Mouse (Mus musculus) stomach, embryonic 16.5 days (tissue): ENCODE results near the gene Ptprn. TPM values are rescaled to one million over a fixed set of nuclear protein-coding genes. Genes with fewer than 3 reads are reported as not detected.

ENCODE experiments used
- ATAC-seq: fragments of 200-750 bp; cut with Nextera tagmentation; 2 replicates; pipeline ENCODE4 v1.8.0; 2017; ENCODE audit warnings: moderate number of reproducible peaks, moderate TSS enrichment; ENCODE audit not compliant: insufficient read depth, low FRiP score
- H3K27ac ChIP-seq: fragments of 300-500 bp; sonication (generic); 2 replicates; pipeline ENCODE4 v1.5.1; 2014; ENCODE audit warnings: low read length
- H3K27me3 ChIP-seq: fragments of 300-500 bp; sonication (generic); 2 replicates; pipeline ENCODE4 v1.6.1; 2014; ENCODE audit warnings: low read length, control low read depth, mixed read lengths; ENCODE audit not compliant: control insufficient read depth, insufficient read depth
- H3K36me3 ChIP-seq: fragments of 300-500 bp; sonication (generic); 2 replicates; pipeline ENCODE4 v1.6.1; 2014; ENCODE audit warnings: low read length; ENCODE audit not compliant: control insufficient read depth, insufficient read depth
- H3K4me1 ChIP-seq: fragments of 300-500 bp; sonication (generic); 2 replicates; pipeline ENCODE4 v1.6.1; 2014; ENCODE audit warnings: low read length, control low read depth, mixed read lengths; ENCODE audit not compliant: control insufficient read depth, insufficient read depth
- H3K4me2 ChIP-seq: fragments of 300-500 bp; sonication (generic); 2 replicates; pipeline ENCODE4 v1.6.1; 2014; ENCODE audit warnings: low read depth, low read length, mixed read lengths
- H3K4me3 ChIP-seq: fragments of 300-500 bp; sonication (generic); replicated peaks from 2 replicates; pipeline ENCODE4 v1.5.1; 2014; ENCODE audit warnings: mild to moderate bottlenecking, low read length
- H3K9ac ChIP-seq: fragments of 300-500 bp; sonication (generic); 2 replicates; pipeline ENCODE4 v1.6.1; 2014; ENCODE audit warnings: low read length
- H3K9me3 ChIP-seq: fragments of 300-500 bp; sonication (generic); replicated peaks from 2 replicates; pipeline ENCODE4 v1.6.1; 2016; ENCODE audit warnings: low read length, control low read depth; ENCODE audit not compliant: control insufficient read depth
- WGBS: fragments of 180-500 bp; shearing (Covaris S2); extraction: QIAGEN DNeasy Blood & Tissue Kit; methylation state at CpG from one replicate; pipeline ENCODE4 v1.1.7; 2014; 5-methylcytosine and 5-hydroxymethylcytosine counted together
- microRNA-seq: library from miRNA; unstranded; fragments of <30 nt; microRNA quantifications from one replicate; pipeline ENCODE4, GENCODE M21; 2016
- polyA plus RNA-seq: library from polyadenylated mRNA; unstranded; fragments of >200 nt; fragmentation: Nextera tagmentation; extraction: Ambion mirVana; gene quantifications from 2 replicates; pipeline ENCODE4 v1.2.1, GENCODE M21; 2015

The Ptprn gene
- polyA plus RNA-seq, 1 experiment from 2014 or later, result 2.0 TPM

DNA sequence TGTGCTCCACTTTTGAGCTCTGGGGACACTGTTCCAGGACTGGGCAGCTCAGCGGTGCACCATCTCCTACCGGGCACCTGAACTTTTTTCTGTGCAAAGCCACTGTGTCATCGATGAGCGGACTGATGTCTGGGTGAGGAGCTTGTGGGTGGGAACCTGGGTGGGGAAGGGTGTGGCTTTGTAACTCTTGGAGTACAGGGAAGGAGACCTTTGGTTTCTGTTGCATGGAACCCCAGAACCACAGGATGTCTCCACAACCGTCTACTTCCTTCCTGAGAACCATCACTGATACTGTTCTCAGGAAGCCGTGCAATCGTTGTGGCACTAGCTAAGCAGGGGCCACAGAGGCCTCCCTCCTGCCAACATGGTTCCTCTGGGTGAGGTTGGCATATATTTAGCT lies 51.2 kb downstream of the Ptprn start:
- Histone ChIP-seq H3K27me3 (no peaks in the 10 kb centered on the region), H3K4me3 (no peak overlapping the region), H3K9ac (no peak overlapping the region), H3K9me3 (no peaks in the 10 kb centered on the region), H3K27ac (peak overlapping the region; percentile 88; the same call in 1 of the 2 replicates), H3K4me1 (peaks cover 37% of the 10 kb centered on the region), H3K36me3 (peaks cover 9% of the 10 kb centered on the region), H3K4me2 (no peak overlapping the region)
- 78% methylated on average over 7 of the region's 7 CpGs for WGBS
- no peak for ATAC-seq

DNA sequence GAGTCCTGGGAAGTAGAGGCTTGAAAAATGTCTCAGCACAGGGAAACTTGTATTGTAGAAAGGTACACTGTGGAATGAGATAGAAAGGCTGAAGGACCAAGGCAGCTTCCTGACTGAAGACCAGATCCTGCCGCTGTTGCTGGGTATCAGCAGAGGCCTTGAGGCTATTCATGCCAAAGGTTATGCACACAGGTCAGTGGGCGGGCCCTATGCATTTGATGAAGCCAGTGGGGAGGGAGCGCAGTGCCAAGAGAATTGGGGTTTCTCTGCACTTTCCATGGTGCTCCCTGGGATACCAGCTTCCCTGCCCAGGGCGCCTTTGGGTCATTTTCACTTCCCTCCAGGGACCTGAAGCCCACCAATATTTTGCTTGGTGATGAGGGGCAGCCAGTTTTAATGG lies 51.8 kb downstream of the Ptprn start:
- Histone ChIP-seq H3K27ac (no peak overlapping the region), H3K4me3 (no peak overlapping the region), H3K4me1 (peaks cover 37% of the 10 kb centered on the region), H3K9me3 (no peaks in the 10 kb centered on the region), H3K9ac (no peak overlapping the region), H3K4me2 (no peak overlapping the region), H3K27me3 (no peaks in the 10 kb centered on the region), H3K36me3 (peaks cover 9% of the 10 kb centered on the region)
- 72% methylated on average over 4 of the region's 4 CpGs for WGBS
- ATAC-seq, result no peak

DNA sequence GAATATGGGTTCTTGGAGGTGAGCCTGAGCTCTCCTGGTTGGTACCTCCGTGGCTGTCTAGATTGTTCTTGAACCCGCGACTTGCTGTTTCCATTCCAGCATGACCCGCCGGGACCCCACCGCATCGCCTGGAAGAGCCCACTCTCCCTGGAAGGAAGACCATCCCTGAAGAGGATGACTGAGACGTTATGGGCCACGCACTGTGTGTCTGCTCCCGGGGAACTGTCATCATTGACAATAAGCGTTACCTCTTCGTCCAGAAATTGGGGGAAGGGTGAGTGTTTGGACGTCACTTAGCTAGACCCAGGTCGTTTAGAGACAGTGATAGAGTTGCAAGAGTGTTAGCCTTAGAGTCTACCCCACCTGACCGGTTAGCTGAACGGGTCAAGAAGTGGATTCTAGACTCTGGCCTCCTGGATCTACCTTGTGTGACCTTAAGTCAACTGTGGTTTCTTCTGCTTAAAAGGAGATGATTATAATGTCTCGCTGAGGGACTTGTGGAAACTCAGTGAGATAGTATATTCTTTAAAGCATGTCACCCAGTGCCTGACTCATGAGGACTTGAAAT lies 53.1 kb downstream of the Ptprn start:
- no peaks in the 10 kb centered on the region for H3K27me3 ChIP-seq
- H3K9ac ChIP-seq, result peak overlapping the region; percentile 95
- H3K4me2 ChIP-seq, result peak overlapping the region; percentile 88
- ATAC-seq, result no peak
- 9% methylated on average over 17 of the region's 17 CpGs for WGBS
- peak overlapping the region; percentile 96 for H3K4me3 ChIP-seq
- H3K27ac ChIP-seq, result peak overlapping the region; percentile 43; the same call in 1 of the 2 replicates
- H3K9me3 ChIP-seq, result no peaks in the 10 kb centered on the region
- peaks cover 32% of the 10 kb centered on the region for H3K4me1 ChIP-seq
- peaks cover 9% of the 10 kb centered on the region for H3K36me3 ChIP-seq

DNA sequence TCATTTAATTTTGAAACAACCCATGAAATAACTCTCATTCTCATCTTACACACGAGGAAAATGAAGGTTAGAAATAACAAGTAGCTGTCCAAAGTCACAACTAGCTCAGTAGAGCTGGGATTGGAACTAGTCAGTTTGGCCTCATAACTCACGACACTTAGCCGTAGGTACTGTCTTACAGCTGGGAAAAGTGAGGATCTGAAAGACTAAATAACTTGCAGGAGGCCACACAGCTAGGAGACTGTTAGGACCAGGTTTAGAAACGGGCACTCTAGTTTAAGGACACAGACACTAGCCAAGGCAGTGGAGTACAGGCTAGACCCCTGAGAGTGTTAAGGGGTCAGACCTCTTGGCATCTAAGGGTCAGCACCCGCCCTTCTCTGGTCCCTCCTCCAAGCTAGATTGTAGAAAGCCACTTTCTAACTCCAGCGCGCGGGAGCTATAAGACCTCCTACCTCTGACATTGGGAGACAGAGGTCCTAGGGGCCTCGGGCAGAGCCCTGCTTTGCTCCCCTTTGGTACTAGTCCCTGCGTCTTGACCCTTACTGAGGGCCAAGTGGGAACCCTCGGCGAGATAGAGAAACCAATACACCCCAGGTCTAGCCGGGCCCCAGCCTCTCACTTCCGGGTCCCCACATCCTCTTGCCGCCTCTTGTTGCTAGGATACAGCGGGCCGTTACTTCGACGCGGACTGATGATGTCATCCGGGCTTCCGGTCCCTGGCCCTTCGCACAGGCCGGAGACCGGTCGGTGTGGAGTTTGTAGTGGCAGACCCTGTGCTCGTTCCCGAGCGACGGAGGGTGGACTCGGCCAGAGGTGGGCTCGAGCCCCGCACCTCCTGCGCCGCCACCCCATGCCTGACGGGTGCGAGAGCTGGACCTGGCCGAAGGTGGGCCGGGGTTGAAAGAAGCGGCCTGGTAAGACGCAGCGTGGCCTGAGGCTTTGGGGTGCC lies 53.9 kb downstream of the Ptprn start, which contains the start of the genes Glb1l and Stk16:
Gene Glb1l (minus strand): TSS at position 678 of the 952 bp plus-strand sequence.
Gene Stk16 (plus strand): TSS at position 703 of the 952 bp plus-strand sequence.
- no peaks in the 10 kb centered on the region for H3K9me3 ChIP-seq
- H3K4me3 ChIP-seq, result peak within 1 kb of the TSS; percentile 96
- H3K4me1 ChIP-seq, result peaks cover 32% of the 10 kb centered on the region
- peaks cover 9% of the 10 kb centered on the region for H3K36me3 ChIP-seq
- H3K9ac ChIP-seq, result peak within 1 kb of the TSS; percentile 95
- H3K27ac ChIP-seq, result peak within 1 kb of the TSS; percentile 43; the same call in 1 of the 2 replicates
- ATAC-seq, result peak; percentile 88
- peak within 1 kb of the TSS; percentile 88 for H3K4me2 ChIP-seq
- 4% methylated on average over 42 of the region's 42 CpGs for WGBS
- H3K27me3 ChIP-seq, result no peaks in the 10 kb centered on the region

DNA sequence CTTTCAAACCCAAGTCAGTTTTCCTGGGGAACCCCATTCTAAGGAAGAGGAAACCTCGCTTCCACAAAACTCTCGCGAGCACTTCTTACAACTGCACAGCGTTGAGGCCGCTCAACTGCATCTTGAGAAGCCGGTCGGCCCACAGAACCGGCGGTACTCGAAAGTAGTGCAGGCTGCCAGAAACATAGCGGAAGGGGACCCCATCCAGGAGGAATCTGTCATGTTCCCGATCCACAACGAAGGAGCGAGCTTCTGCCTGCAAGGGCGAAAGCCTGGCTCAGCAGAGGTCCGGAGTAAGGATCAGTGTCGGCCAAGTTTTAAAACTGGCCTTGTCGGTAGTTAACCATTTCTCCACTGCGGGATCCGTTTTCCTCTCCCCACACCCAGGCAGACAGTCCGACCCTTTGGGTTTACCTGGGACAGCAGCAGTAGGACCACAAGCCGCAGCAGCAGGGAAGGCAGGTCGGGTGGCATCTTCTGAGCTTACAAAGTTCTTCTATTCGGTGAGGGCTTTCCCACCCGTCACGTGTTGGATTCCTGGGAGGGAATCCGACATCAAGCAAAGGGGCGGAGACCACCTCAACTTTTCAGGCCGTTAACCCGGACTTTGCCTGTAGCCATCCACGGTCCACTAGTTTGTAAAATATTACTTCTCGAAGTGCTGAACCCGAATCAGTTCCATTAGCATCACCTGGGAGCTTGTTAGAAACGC lies 55.2 kb downstream of the Ptprn start:
- Histone ChIP-seq H3K4me1 (peaks cover 32% of the 10 kb centered on the region), H3K4me3 (peak overlapping the region; percentile 96), H3K27ac (peak overlapping the region; percentile 34), H3K36me3 (peaks cover 5% of the 10 kb centered on the region; the same call in 1 of the 2 replicates), H3K27me3 (no peaks in the 10 kb centered on the region), H3K9ac (peak overlapping the region; percentile 75), H3K9me3 (no peaks in the 10 kb centered on the region), H3K4me2 (peak overlapping the region; percentile 88)
- peak; percentile 10; the same call in 1 of the 2 replicates for ATAC-seq
- WGBS, result 10% methylated on average over 34 of the region's 34 CpGs

DNA sequence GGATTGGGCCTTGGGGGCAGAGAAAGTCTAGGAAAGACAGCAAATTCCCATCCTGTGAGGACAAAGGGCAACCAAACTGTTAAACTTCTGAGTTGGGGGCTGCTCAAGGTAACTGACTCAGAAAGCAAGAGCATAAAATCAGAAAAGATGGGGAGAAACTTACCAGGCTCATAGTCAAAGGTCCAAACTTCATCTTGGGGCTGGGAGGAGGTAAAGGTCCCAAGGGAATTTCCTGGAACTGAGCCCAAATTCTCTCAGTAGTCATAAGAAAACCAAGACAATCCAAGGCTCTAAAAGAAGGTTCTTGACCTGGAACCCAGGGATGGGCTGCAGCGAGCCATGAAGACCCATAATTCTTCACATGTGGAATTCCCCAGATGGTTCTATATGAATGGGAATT lies 63.1 kb downstream of the Ptprn start:
- H3K9me3 ChIP-seq, result no peaks in the 10 kb centered on the region

More for the DNA sequence above, 63.1 kb downstream of the Ptprn start:
- ATAC-seq, result no peak
- no peaks in the 10 kb centered on the region for H3K4me1 ChIP-seq
- no peak overlapping the region for H3K9ac ChIP-seq
- peaks cover 6% of the 10 kb centered on the region for H3K36me3 ChIP-seq
- no peak overlapping the region for H3K4me3 ChIP-seq
- no peak overlapping the region for H3K27ac ChIP-seq
- WGBS, result 84% methylated on average over 1 of the region's 1 CpGs
- no peaks in the 10 kb centered on the region for H3K27me3 ChIP-seq
- no peak overlapping the region for H3K4me2 ChIP-seq

Small RNAs within 50 kb of the gene (microRNA-seq; reads per million reads assigned to microRNA genes)
- not detected for gene Gm27943

Other genes starting within 250 kb of the Ptprn start
- 7.6 TPM in 2 replicates for gene Nhej1, start 139.3 kb downstream of the Ptprn start, polyA plus RNA-seq
- 0.85 and 1.3 TPM in 2 replicates for gene Slc23a3, start 130.6 kb downstream of the Ptprn start, polyA plus RNA-seq
- 41.4 and 43.4 TPM in 2 replicates for gene Cnppd1, start 121.8 kb downstream of the Ptprn start, polyA plus RNA-seq
- gene Retreg2, start 121.7 kb downstream of the Ptprn start, polyA plus RNA-seq, result 35.4 and 36.5 TPM in 2 replicates
- gene Zfand2b, start 95.9 kb downstream of the Ptprn start, polyA plus RNA-seq, result 43.3 and 45.3 TPM in 2 replicates
- gene Abcb6, start 84.1 kb downstream of the Ptprn start, polyA plus RNA-seq, result 23.2 and 27.7 TPM in 2 replicates
- 26.3 and 26.5 TPM in 2 replicates for gene Ankzf1, start 72.4 kb downstream of the Ptprn start, polyA plus RNA-seq
- 28.4 TPM in 2 replicates for gene Atg9a, start 72.3 kb downstream of the Ptprn start, polyA plus RNA-seq
- 18.2 and 20.1 TPM in 2 replicates for gene Glb1l, start 53.7 kb downstream of the Ptprn start, polyA plus RNA-seq
- gene Stk16, start 53.7 kb downstream of the Ptprn start, polyA plus RNA-seq, result 109 and 115 TPM in 2 replicates
- gene Tuba4a, start 44.6 kb downstream of the Ptprn start, polyA plus RNA-seq, result 184 and 218 TPM in 2 replicates
- not detected in 2 replicates for gene A630095N17Rik, start 32.4 kb downstream of the Ptprn start, polyA plus RNA-seq
- 31.3 and 32.3 TPM in 2 replicates for gene Dnajb2, start 28.1 kb downstream of the Ptprn start, polyA plus RNA-seq
- 6.0 and 6.6 TPM in 2 replicates for gene Resp18, start 13.9 kb upstream of the Ptprn start, polyA plus RNA-seq
- 125 and 139 TPM in 2 replicates for gene Dnpep, start 53.5 kb upstream of the Ptprn start, polyA plus RNA-seq
- gene Des, start 95.8 kb upstream of the Ptprn start, polyA plus RNA-seq, result 166 and 194 TPM in 2 replicates
- gene Speg, start 110.8 kb upstream of the Ptprn start, polyA plus RNA-seq, result 41.1 and 41.2 TPM in 2 replicates
- gene Gmppa, start 171.4 kb upstream of the Ptprn start, polyA plus RNA-seq, result 104 and 127 TPM in 2 replicates
- gene Asic4, start 185.9 kb upstream of the Ptprn start, polyA plus RNA-seq, result 1.3 and 1.4 TPM in 2 replicates
- 28.0 and 28.1 TPM in 2 replicates for gene Chpf, start 214.8 kb upstream of the Ptprn start, polyA plus RNA-seq
- gene Tmem198, start 215.0 kb upstream of the Ptprn start, polyA plus RNA-seq, result 1.6 and 2.1 TPM in 2 replicates
- 34.1 and 44.4 TPM in 2 replicates for gene Obsl1, start 241.9 kb upstream of the Ptprn start, polyA plus RNA-seq
- gene Inha, start 242.6 kb upstream of the Ptprn start, polyA plus RNA-seq, result 7.4 and 8.3 TPM in 2 replicates